Mouse (Mus musculus) olfactory bulb, adult 2 months (tissue): ENCODE data around the gene Gpn1. TPM values are rescaled to one million over a fixed set of nuclear protein-coding genes. Genes with fewer than 3 reads are reported as not detected.

Experiments
- H3K27ac ChIP-seq: fragments of 200-500 bp; 2 replicates; pipeline ENCODE4 v1.5.1; 2012; ENCODE audit warnings: low read depth, low read length; ENCODE audit not compliant: insufficient read depth
- H3K4me1 ChIP-seq: fragments of 200-500 bp; 2 replicates; pipeline ENCODE4 v1.6.1; 2012; ENCODE audit warnings: low read length; ENCODE audit not compliant: control insufficient read depth, insufficient read depth
- H3K4me3 ChIP-seq: fragments of 200-500 bp; 2 replicates; pipeline ENCODE4 v1.5.1; 2012; ENCODE audit warnings: mild to moderate bottlenecking, low read depth, low read length, moderate library complexity; ENCODE audit not compliant: insufficient read depth
- CTCF ChIP-seq: fragments of 200-500 bp; IDR thresholded peaks from 2 replicates; pipeline ENCODE4 v1.5.1; 2012; ENCODE audit warnings: low read depth, mild to moderate bottlenecking, low read length, moderate library complexity; ENCODE audit not compliant: insufficient read depth
- POLR2A ChIP-seq: fragments of 200-500 bp; IDR thresholded peaks from 2 replicates; pipeline ENCODE4 v1.6.1; 2012; ENCODE audit warnings: mild to moderate bottlenecking, low read depth, low read length, moderate library complexity; ENCODE audit not compliant: insufficient read depth
- WGBS: fragments of 180-500 bp; shearing (Covaris S2); methylation state at CpG from one replicate; pipeline ENCODE4 v1.1.7; 2018; 5-methylcytosine and 5-hydroxymethylcytosine counted together
- polyA plus RNA-seq: library from polyadenylated mRNA; stranded (reverse); fragments of >200 nt; gene quantifications from 2 replicates; pipeline ENCODE4 v1.2.4, GENCODE M21; 2012; ENCODE audit warnings: low replicate concordance; ENCODE audit not compliant: missing spikeins, insufficient read depth, insufficient read length

Gene Gpn1
- polyA plus RNA-seq = not detected in 2 replicates

DNA sequence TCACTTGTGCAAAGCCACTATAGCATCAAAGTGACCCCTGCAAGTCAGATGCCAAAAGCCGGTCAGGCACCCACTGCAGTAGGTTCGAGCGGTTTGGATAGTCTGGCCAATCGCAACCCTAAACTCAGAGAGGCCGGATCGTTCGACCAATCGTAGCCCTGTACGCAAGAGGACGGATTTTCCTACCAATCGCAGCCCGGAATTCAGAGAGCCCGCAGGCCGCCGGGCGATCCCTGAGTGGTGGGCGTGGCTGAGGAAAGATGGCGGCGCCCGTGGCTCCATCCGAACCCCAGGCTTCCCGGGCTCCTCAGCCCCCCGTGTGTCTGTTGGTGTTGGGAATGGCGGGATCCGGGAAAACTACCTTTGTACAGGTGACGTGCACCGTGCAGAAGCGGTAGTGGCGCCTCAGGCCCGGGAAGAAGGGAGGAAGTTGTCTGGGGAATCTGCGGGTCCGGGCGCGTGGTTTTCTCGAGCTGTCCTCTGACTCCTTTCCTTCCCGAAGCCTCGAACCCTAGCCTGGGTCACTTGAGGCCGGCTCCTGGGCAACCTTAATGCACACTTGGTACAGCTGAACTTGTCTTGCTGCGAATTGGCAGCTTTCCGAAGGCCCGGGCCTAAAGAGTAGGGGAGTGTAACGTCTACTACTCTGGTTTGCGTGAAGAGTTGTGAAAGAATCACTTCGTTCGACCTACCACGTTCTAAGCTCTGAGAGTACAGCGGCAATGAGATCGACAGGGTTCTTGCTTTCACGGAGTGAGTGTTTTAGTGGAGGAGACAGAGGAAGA lies at the start of gene Gpn1:
Gpn1 (plus strand) TSS at position 229 of the 785 bp plus-strand sequence.
- Histone ChIP-seq H3K27ac (no peak within 1 kb of the TSS), H3K4me3 (peak within 1 kb of the TSS; percentile 88), H3K4me1 (peaks cover 4% of the 10 kb centered on the region; the same call in 1 of the 2 replicates)
- TF ChIP-seq POLR2A = peak; percentile 43; the same call in 1 of the 2 replicates
- TF ChIP-seq CTCF = no peak
- under 1% methylated on average over 49 of the region's 49 CpGs for WGBS

DNA sequence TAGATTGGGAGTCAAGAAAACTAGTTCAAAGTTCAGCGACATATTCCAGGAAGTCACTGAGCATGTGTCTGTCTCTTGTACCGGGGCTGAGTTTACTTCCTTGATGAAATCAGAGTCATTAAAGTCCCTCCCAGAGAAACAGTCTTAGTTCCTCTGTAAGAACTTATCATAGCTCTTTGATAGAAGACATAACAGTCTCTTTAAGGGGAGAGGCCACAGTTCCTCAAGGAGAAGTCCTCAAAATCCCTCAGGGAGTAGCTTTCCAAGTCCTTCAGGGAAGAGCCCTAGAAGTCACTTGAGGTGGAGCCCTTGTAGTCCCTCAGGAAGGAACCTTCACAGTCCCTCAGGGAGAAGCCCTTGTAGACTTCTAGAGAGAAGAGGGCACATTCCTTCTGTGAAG lies 43.2 kb upstream of the Gpn1 start:
- 90% methylated on average over 2 of the region's 2 CpGs for WGBS

DNA sequence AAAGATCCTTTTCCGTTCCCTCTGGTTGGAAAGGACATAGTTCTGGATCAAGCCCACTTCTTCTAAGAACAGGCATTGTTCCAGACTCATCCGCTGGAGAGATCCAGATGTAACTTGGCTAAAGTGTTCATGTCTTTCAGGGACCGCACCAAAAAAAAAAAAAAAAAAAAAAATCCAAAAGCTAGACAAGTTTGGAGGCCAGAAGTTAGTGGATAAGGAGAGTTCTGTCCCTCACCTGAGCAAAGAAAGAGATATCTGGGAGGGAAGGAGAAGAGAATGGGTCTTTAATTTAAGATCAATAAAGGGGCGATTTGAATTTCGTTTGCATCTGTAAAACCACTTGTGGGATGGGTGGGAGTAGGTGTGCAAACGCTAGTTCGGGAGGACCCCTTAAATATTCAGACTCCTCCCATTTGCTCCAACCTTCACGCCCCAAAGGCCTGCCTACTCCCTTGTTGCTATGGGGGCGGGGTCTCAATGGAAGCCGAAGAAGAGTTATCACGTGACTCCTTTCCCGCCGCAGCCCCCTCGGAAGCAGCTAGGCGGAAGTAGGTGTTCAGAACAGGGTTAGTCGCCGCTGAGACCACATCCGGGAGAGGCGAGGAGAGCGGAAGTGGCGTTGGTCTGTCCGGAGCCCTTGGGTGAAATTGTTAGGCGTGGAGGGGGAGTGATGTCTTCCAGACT lies 42.5 kb upstream of the Gpn1 start, which contains the start of gene Zfp512:
Zfp512 (plus strand) TSS at position 554 of the 684 bp plus-strand sequence.
- peak within 1 kb of the TSS; percentile 70 for H3K4me3 ChIP-seq
- peaks cover 2% of the 10 kb centered on the region; the same call in 1 of the 2 replicates for H3K4me1 ChIP-seq
- WGBS = 3% methylated on average over 23 of the region's 23 CpGs
- TF ChIP-seq CTCF (no peak), POLR2A (peak; percentile 18; the same call in 1 of the 2 replicates)
- H3K27ac ChIP-seq = no peak within 1 kb of the TSS

More for the DNA sequence above, 43.2 kb upstream of the Gpn1 start:
- TF ChIP-seq CTCF (no peak), POLR2A (no peak)
- H3K4me1 ChIP-seq = peaks cover 2% of the 10 kb centered on the region; the same call in 1 of the 2 replicates
- H3K4me3 ChIP-seq = no peak overlapping the region
- no peak overlapping the region for H3K27ac ChIP-seq

DNA sequence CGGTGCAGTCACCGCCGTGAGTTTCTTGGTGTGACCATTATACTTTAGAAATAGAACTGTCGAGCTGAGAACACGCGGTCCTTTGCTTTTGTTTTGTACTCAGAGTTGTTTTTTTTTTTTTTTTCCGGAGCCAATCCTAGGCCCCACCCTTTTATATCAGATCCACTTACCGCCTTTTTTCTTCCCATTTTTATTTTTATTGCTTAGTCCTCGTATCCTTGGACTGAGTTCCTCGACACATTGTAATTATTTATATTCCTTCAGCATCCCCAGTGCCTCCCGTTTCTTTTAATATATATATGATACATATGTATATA lies 42.0 kb upstream of the Gpn1 start:
- Histone ChIP-seq H3K4me3 (peak overlapping the region; percentile 70), H3K27ac (no peak overlapping the region), H3K4me1 (peaks cover 2% of the 10 kb centered on the region; the same call in 1 of the 2 replicates)
- WGBS = under 1% methylated on average over 11 of the region's 11 CpGs
- TF ChIP-seq CTCF (no peak), POLR2A (no peak)

DNA sequence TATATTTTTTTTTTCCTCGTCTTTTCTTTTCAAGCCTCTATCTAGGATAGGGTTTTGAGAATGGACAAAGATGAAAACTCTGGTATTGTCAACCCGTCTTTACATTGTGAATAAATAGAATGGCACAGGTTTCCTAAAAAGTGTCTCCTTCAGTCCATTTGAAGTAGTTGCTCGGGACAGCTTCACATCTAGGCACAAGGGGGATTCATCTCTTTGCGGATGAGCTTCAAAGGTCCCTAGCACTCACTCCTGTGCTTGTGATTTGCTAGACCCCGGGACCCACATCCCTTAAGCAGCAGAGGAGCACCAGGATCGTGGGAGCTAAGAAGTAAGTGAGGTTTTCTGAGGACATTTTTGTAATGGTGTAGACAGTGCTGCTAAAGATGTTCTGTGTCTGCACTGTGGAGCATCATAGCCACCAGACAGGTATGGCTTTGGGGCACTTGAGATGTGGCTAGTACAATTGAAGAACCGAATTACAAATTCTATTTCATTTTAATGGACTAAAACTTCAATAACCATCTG lies 41.6 kb upstream of the Gpn1 start:
- Histone ChIP-seq H3K4me3 (peak overlapping the region; percentile 42), H3K4me1 (peaks cover 2% of the 10 kb centered on the region; the same call in 1 of the 2 replicates), H3K27ac (no peak overlapping the region)
- no peak for TF ChIP-seq CTCF
- no peak for TF ChIP-seq POLR2A
- 8% methylated on average over 7 of the region's 7 CpGs for WGBS

DNA sequence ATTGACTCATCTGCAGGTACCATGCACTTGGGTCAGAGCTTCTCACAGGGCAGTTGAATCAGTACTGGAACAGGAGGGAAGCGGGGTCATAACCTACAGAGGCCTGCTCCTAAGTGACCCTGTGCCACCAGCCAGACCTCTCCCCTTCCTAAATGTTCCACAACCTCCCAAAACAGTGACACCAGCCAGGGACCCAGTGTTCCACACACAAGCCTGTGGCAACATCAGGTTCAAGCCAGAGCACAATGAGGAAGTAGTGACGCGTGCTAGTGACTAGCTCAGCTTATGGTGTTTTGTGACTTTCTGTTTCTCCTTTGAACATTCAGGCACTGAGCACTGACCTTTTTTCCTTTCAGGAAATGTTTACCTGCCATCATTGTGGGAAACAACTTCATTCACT lies 26.7 kb upstream of the Gpn1 start:
- 91% methylated on average over 3 of the region's 3 CpGs for WGBS
- Histone ChIP-seq H3K4me1 (no peaks in the 10 kb centered on the region), H3K27ac (no peak overlapping the region), H3K4me3 (no peak overlapping the region)
- no peak for TF ChIP-seq CTCF
- TF ChIP-seq POLR2A = no peak

DNA sequence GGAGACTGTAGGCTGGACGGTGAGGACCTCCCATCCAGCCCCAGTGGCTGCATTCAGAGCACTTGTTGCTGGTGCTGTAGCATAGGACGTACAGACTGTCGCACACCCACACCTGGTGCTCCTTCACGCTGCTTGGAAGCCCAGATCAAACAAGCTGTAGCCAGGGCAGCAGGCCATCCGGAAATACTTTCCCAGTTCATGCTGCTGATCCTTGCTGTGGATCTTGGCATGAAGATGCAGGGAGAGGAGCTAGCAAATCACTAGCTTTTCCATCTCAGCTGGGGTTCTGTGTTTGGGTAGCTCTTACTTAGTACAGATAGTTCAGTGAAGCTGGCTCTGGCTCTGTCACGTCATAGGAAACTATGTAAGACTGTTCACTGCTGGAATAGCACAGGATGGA lies 24.8 kb upstream of the Gpn1 start:
- WGBS = 93% methylated on average over 6 of the region's 6 CpGs
- Histone ChIP-seq H3K4me1 (no peaks in the 10 kb centered on the region), H3K27ac (no peak overlapping the region), H3K4me3 (no peak overlapping the region)
- TF ChIP-seq POLR2A (no peak), CTCF (no peak)

DNA sequence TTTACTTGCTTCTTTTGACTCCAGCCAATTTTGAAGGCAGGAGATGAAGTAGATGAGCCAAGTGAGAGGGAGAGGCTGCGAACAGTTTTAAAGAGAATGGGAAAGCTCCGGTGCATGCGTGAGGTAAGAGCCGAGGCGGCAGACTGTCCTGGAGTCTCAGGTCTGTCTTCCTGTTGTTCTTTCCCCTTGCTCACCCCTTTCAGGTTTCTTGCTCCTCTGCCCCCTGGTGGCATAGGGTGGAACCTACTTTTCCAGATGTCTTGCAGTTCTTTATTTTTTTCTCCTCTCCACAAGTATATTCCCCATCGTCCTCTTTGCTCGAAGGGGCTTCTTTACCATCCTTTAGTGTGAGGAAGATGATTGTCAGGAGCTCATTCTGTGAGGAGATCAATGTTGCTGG lies 24.2 kb upstream of the Gpn1 start:
- no peak overlapping the region for H3K4me3 ChIP-seq
- TF ChIP-seq CTCF (no peak), POLR2A (no peak)
- no peaks in the 10 kb centered on the region for H3K4me1 ChIP-seq
- H3K27ac ChIP-seq = no peak overlapping the region
- 70% methylated on average over 7 of the region's 7 CpGs for WGBS

DNA sequence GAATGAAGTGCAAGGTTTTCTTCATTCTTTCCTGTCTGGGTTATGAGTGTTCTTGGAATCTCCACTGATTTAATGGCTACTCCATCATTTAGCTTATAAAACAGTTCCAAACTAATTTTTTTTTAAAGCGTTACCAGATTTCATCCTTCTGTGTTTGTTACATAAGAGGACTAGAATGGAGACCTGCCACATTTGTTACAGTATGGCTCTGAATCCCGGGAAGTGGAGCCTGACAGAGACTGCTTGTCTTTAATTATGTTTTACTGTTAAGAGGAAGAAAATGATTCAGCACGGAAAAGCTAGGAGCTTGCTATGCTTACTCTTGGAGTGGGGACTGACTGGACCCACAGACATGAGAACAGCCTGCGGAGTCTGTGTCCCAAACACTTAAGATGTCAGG lies 14.0 kb upstream of the Gpn1 start:
- no peak for TF ChIP-seq CTCF
- no peak for TF ChIP-seq POLR2A
- 91% methylated on average over 4 of the region's 4 CpGs for WGBS
- H3K4me3 ChIP-seq = no peak overlapping the region
- H3K4me1 ChIP-seq = no peaks in the 10 kb centered on the region
- no peak overlapping the region for H3K27ac ChIP-seq
